Mouse (Mus musculus) monocyte, adult 59 days (primary cell): ENCODE measurements around the gene Nfxl1. TPM values are rescaled to one million over a fixed set of nuclear protein-coding genes. Genes with fewer than 3 reads are reported as not detected.

Experiments
- total RNA-seq, 2 experiments: library from RNA; stranded (reverse); gene quantifications; one replicate each; pipeline ENCODE4 v1.2.4; 2023

Gene Nfxl1
- total RNA-seq, result 10 to 100 TPM; 26.5 to 30.1 TPM

GRCm38 (mm10) chr5:72559544-72560049 lies at the start of gene Nfxl1:
Nfxl1 (minus strand) TSS chr5:72559684.

GRCm38 (mm10) chr5:72587192-72587681 lies 27.8 kb upstream of the Nfxl1 start, which contains the start of gene Gm5868:
Gm5868 (minus strand) TSS chr5:72587551.

DNA sequence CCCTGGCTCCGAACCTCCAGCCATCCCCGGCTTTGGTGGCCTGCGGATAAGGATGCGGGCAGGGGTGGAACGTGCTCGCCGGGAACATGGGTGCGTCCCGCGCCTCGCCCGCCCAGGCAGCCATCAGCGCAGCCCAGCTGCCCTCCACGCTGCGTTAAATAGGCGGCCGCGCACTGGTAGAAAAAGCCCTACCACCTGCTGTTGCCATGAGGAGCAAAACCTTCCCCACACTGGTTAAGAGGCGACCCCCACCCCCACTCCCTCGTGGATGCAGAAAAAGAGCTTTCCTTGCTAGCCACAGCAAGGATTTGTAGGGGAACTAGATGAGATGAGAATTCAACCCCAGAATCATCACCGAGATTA lies 21.5 kb upstream of the Nfxl1 start, which contains the start of gene Zar1:
Zar1 (minus strand) TSS at position 285 of the 363 bp plus-strand sequence.

GRCm38 (mm10) chr5:72503531-72504523 lies 55.7 kb downstream of the Nfxl1 start, which contains the start of gene Corin:
Corin (minus strand) TSS chr5:72504473.

Other genes with a start within 250 kb of the Nfxl1 start
- gene Corin, start 55.2 kb downstream of the Nfxl1 start, total RNA-seq, result not detected
- not detected for gene Zar1, start 21.6 kb upstream of the Nfxl1 start, total RNA-seq
- gene Gm5868, start 27.9 kb upstream of the Nfxl1 start, total RNA-seq, result not detected
- not detected for gene Cnga1, start 84.6 kb upstream of the Nfxl1 start, total RNA-seq
- gene Nipal1, start 88.1 kb upstream of the Nfxl1 start, total RNA-seq, result not detected
- gene Txk, start 193.1 kb upstream of the Nfxl1 start, total RNA-seq, result 1 to 10 TPM; 1.3 to 1.4 TPM